Mouse (Mus musculus) G1E (cell line): ENCODE data around the gene Zfp628. TPM values are rescaled to one million over a fixed set of nuclear protein-coding genes. Genes with fewer than 3 reads are reported as not detected.

Source experiments
- ATAC-seq: 2 replicates; pipeline ENCODE4 v1.8.0; 2016; ENCODE audit warnings: mild to moderate bottlenecking; ENCODE audit not compliant: insufficient number of reproducible peaks, poor library complexity, low FRiP score, severe bottlenecking; ENCODE audit errors: extremely low read depth
- DNase-seq: peaks from one replicate; pipeline ENCODE4 v3.0.0; 2012; ENCODE audit warnings: low spot score
- H3K27me3 ChIP-seq: 2 replicates; pipeline ENCODE4 v1.6.1; 2012; ENCODE audit warnings: mild to moderate bottlenecking, low read length, inconsistent platforms; ENCODE audit not compliant: insufficient read depth
- H3K36me3 ChIP-seq: replicated peaks from 2 replicates; pipeline ENCODE3; 2012; ENCODE audit warnings: mild to moderate bottlenecking, inconsistent platforms
- H3K4me1 ChIP-seq: 2 replicates; pipeline ENCODE4 v1.6.1; 2012; ENCODE audit warnings: low read depth, low read length, inconsistent platforms, mixed read lengths; ENCODE audit not compliant: insufficient read depth
- H3K4me3 ChIP-seq: 2 replicates; pipeline ENCODE4 v1.5.1; 2012; ENCODE audit warnings: low read depth, mild to moderate bottlenecking, inconsistent platforms, low read length, moderate library complexity, mixed read lengths
- H3K9me3 ChIP-seq: replicated peaks from 2 replicates; pipeline ENCODE4 v1.6.1; 2012; ENCODE audit warnings: inconsistent platforms
- CTCF ChIP-seq: IDR thresholded peaks from 2 replicates; pipeline ENCODE4 v1.5.1; 2012; ENCODE audit warnings: low read depth, low read length, inconsistent platforms, mixed read lengths
- GATA1 ChIP-seq: IDR thresholded peaks from 2 replicates; pipeline ENCODE4 v1.6.1; 2012; ENCODE audit warnings: borderline replicate concordance, low read length, inconsistent platforms, mixed read lengths
- GATA2 ChIP-seq: IDR thresholded peaks from 2 replicates; pipeline ENCODE4 v1.6.1; 2012; ENCODE audit warnings: low read depth, low read length, inconsistent platforms, borderline replicate concordance
- POLR2AphosphoS5 ChIP-seq: IDR thresholded peaks from 2 replicates; pipeline ENCODE4 v1.6.1; 2012; ENCODE audit warnings: low read depth, low read length, inconsistent platforms; ENCODE audit not compliant: insufficient replicate concordance
- TAL1 ChIP-seq: conservative IDR thresholded peaks from 2 replicates; pipeline ENCODE4 v1.6.1; 2012; ENCODE audit warnings: low read depth, low read length, inconsistent platforms, mixed read lengths
- polyA plus RNA-seq: library from polyadenylated mRNA; stranded (reverse); fragments of >175 nt; gene quantifications from 2 replicates; pipeline ENCODE4 v1.2.3, GENCODE M21; 2012
- total RNA-seq, 2 experiments: library from RNA; stranded (forward) in 1 of 2; stranded (reverse) in 1 of 2; fragments of 200-1000 nt in 1 of 2; fragments of >200 nt in 1 of 2; fragmentation: Nextera tagmentation in 1 of 2; gene quantifications; 2 replicates each; pipeline ENCODE4 v1.2.3; 2014 to 2017

Zfp628 gene
- total RNA-seq (2014; fragmentation: Nextera tagmentation) (13.9 and 15.2 TPM in 2 replicates), total RNA-seq (2017) (1.6 and 1.8 TPM in 2 replicates), polyA plus RNA-seq (35.7 and 39.5 TPM in 2 replicates)

GRCm38 (mm10) chr7:4915007-4915665, at the start of gene Zfp628:
Gene Zfp628 (plus strand): TSS chr7:4915217.
- ATAC-seq (peak; percentile 67), DNase-seq (peak; percentile 87)
- Histone ChIP-seq H3K4me3 (peak within 1 kb of the TSS; percentile 74), H3K27me3 (peaks cover 3% of the 10 kb centered on the region), H3K36me3 (peaks cover 41% of the 10 kb centered on the region), H3K4me1 (peaks cover 42% of the 10 kb centered on the region), H3K9me3 (peaks cover 5% of the 10 kb centered on the region; the same call in 1 of the 2 replicates)
- TF ChIP-seq GATA2 (no peak), TAL1 (no peak), GATA1 (no peak), POLR2AphosphoS5 (no peak), CTCF (no peak)

DNA sequence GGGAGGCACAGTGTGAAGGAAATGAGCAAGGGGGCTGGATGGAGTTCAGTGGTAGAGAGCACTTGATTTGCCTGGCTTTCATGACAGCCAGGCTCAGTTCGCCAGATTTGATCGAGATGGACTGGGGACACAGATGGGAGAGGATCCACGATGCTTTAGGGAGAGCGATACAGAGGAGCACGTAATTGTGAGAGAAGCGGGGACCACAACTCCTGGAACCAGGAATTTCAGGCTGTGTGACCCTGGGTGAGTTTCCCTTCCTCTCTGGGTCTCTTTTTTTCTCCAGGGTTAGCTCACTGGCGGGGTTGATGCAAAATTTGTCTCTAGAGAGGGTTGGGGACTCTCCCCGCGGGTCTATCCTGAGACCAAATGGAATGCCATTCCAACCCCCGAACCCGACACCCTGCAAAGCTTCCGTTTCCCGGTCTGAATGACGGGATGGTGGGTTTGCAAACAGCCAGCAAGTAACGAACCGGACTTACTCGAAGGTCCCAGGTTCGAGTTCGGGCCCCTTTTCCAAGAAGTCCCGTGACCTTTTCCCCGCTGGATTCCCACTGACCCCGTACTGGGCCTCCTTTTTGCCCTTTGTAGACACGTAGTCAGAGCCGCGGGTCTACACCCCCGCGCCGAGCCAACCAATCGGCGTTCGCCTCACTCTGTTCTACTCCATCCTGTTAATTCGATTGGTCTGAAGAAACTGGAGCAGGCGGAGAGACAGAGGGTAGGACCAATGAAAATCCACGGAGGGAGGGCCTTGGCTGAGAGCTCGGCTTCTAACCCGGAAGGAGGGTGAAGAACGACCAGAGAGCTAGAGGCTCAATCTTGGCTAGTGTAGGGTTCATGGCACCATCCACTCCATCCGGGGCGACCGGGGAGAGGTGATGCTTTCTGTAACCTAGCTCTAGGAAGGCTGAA, 49.2 kb upstream of the Zfp628 start:
- peaks cover 6% of the 10 kb centered on the region; the same call in 1 of the 2 replicates for H3K27me3 ChIP-seq
- no peaks in the 10 kb centered on the region for H3K36me3 ChIP-seq
- ATAC-seq (peak; percentile 99), DNase-seq (peak; percentile 96)
- TF ChIP-seq TAL1 = no peak
- no peak for TF ChIP-seq GATA1
- no peak for TF ChIP-seq CTCF
- TF ChIP-seq POLR2AphosphoS5 = no peak
- no peak for TF ChIP-seq GATA2
- no peaks in the 10 kb centered on the region for H3K9me3 ChIP-seq
- peaks cover 29% of the 10 kb centered on the region for H3K4me1 ChIP-seq
- H3K4me3 ChIP-seq = peak overlapping the region; percentile 75

DNA sequence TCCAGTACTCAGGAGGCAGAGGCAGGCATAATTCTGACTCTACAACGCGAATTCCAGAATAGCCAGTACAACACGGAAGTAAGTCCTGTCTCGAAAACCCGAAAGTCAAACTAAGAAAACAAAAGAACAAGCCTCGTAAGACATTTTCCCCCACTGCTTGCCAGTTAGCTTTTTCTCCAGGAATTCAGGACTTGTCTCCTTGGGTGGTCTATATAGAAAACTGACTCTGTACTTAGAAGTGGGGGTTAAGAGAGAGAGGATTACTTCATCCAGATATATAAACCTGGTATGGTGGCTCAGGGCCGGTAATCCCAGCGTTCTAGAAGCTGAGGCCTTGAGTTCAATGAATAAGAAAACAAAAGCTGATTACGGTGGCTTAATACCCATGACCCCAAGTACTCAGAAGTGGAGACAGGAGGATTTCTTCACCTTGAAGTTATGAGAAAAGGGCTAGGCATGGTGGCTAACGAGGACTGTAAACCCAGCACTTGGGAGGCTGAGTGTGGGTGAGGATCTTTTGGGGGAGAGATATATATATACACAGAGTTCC, 48.3 kb upstream of the Zfp628 start:
- peak overlapping the region; percentile 75 for H3K4me3 ChIP-seq
- no peaks in the 10 kb centered on the region for H3K9me3 ChIP-seq
- no peak for TF ChIP-seq GATA1
- TF ChIP-seq TAL1 = no peak
- no peak for TF ChIP-seq CTCF
- no peak for TF ChIP-seq GATA2
- no peak for TF ChIP-seq POLR2AphosphoS5
- peaks cover 29% of the 10 kb centered on the region for H3K4me1 ChIP-seq
- no peak for ATAC-seq
- DNase-seq = no peak
- H3K27me3 ChIP-seq = peaks cover 10% of the 10 kb centered on the region
- H3K36me3 ChIP-seq = no peaks in the 10 kb centered on the region

DNA sequence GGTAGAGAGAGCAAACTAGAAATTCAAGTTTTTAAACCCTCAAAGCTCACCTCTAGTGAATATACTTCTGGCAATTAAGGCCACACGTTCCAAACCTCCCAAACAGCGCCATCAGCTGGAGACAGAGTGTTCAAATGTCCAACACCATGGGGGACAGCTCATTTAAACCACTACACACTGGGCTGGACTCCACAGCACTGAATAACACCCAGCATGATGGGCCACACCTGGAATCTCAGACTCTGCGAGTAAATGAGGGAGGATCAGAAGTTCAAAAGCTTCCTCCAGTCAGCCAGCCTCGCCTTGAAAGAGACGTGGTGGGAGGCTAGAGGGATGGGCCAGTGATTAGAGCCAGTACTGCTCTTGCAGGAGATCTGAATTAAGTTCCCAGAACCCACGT, 44.9 kb upstream of the Zfp628 start, which contains the start of gene Isoc2b:
TSS of gene Isoc2b (minus strand) at position 126 of the 400 bp plus-strand sequence.
- Histone ChIP-seq H3K4me1 (peaks cover 26% of the 10 kb centered on the region), H3K4me3 (no peak within 1 kb of the TSS), H3K27me3 (peaks cover 10% of the 10 kb centered on the region), H3K36me3 (no peaks in the 10 kb centered on the region), H3K9me3 (no peaks in the 10 kb centered on the region)
- DNase-seq (no peak), ATAC-seq (no peak)
- TF ChIP-seq CTCF = no peak
- no peak for TF ChIP-seq POLR2AphosphoS5
- no peak for TF ChIP-seq TAL1
- TF ChIP-seq GATA1 = no peak
- TF ChIP-seq GATA2 = no peak

- peak; percentile 99 for DNase-seq
Observed at GRCm38 (mm10) chr7:4876753-4877221, 38.2 kb upstream of the Zfp628 start, which contains the start of gene Isoc2a. Gene Isoc2a (plus strand): TSS chr7:4877153.

More at GRCm38 (mm10) chr7:4876753-4877221, 38.2 kb upstream of the Zfp628 start, which contains the start of gene Isoc2a:
- Histone ChIP-seq H3K36me3 (peaks cover under 1% of the 10 kb centered on the region), H3K27me3 (no peaks in the 10 kb centered on the region), H3K9me3 (no peaks in the 10 kb centered on the region), H3K4me1 (peaks cover 29% of the 10 kb centered on the region), H3K4me3 (peak within 1 kb of the TSS; percentile 74)
- peak; percentile 100 for ATAC-seq
- TF ChIP-seq TAL1 (no peak), POLR2AphosphoS5 (peak; percentile 60; the same call in 1 of the 2 replicates)
